ENCODE assay signal across 22 mouse cellular contexts in the genomic region with DNA sequence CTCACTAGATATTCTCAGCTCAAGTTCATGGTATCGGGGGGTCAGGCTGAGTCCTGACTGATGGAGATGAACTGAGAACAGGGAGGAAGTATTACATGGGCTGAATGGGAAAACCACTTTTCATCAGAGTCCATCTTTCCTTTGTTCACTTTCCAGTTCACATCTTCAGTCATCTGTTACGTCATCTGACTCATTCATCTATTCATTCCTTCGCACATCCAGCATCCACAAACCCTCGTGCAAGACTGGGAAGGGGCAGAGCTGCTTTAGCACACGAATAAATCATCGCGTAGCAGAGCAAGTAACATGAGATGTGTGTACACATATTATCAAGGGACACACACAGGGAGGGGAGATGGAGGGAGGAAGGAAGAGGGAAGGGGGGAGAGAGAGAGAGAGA. TPM values are rescaled to one million over a fixed set of nuclear protein-coding genes. Genes with fewer than 3 reads are reported as not detected.
"Had no signal": no experiment of that assay in that cellular context is flagged by ENCODE, and none has a peak within 500 bp of the region (broad histone marks: within the 10 kb centered on the region; RNA-seq: fewer than 3 reads in every experiment).

No protein-coding gene starts in this region.

- H3K36me3 ChIP-seq: neural tube, embryonic 13.5 days; neural tube, embryonic 15.5 days; stomach, embryonic 15.5 days had no signal

- H3K27ac ChIP-seq: neural tube, embryonic 13.5 days; neural tube, embryonic 15.5 days; stomach, embryonic 15.5 days; stomach, postnatal 0 days had no signal

- H3K27me3 ChIP-seq: neural tube, embryonic 13.5 days; neural tube, embryonic 15.5 days; stomach, embryonic 15.5 days had no signal

- H3K4me3 ChIP-seq: neural tube, embryonic 13.5 days; neural tube, embryonic 15.5 days; stomach, embryonic 15.5 days had no signal

- H3K4me1 ChIP-seq: neural tube, embryonic 13.5 days; neural tube, embryonic 15.5 days; stomach, embryonic 15.5 days had no signal

- H3K9me3 ChIP-seq: neural tube, embryonic 13.5 days; neural tube, embryonic 15.5 days; stomach, embryonic 15.5 days had no signal

- H3K4me2 ChIP-seq: neural tube, embryonic 13.5 days; neural tube, embryonic 15.5 days; stomach, embryonic 15.5 days had no signal

- H3K9ac ChIP-seq: neural tube, embryonic 13.5 days; neural tube, embryonic 15.5 days; stomach, embryonic 15.5 days had no signal

- DNase-seq: retina, postnatal 1 day; right cerebral cortex, adult 18-20 months; right cerebral cortex, postnatal 14 days; right cerebral cortex, postnatal 25 days; right cerebral cortex, postnatal 4 days; spleen, adult 18-20 months; thymus, adult 18-20 months; thymus, adult 2 months; thymus, postnatal 14 days; thymus, postnatal 25 days; thymus, postnatal 36 days; thymus, postnatal 4 days had no signal

RNA-seq across cellular contexts. Expression of a gene that starts 0.8 kb away (rescaled TPM):
- polyA plus RNA-seq: neural tube, embryonic 13.5 days; neural tube, embryonic 14.5 days; neural tube, embryonic 15.5 days; small intestine, adult 2 months; spleen, adult 2 months; stomach, embryonic 14.5 days; testis, adult 2 months; urinary bladder, adult 2 months had no signal

RNA-seq across cellular contexts. Expression of a gene that starts 16.2 kb away (rescaled TPM):
- polyA plus RNA-seq: spleen, adult 2 months had no signal
